Mouse (Mus musculus): ENCODE results near the gene Cdh18. TPM values are rescaled to one million over a fixed set of nuclear protein-coding genes. Genes with fewer than 3 reads are reported as not detected.

Gene Cdh18
- polyA plus RNA-seq, 1 experiment from 2014 or later: 1.6 TPM

DNA sequence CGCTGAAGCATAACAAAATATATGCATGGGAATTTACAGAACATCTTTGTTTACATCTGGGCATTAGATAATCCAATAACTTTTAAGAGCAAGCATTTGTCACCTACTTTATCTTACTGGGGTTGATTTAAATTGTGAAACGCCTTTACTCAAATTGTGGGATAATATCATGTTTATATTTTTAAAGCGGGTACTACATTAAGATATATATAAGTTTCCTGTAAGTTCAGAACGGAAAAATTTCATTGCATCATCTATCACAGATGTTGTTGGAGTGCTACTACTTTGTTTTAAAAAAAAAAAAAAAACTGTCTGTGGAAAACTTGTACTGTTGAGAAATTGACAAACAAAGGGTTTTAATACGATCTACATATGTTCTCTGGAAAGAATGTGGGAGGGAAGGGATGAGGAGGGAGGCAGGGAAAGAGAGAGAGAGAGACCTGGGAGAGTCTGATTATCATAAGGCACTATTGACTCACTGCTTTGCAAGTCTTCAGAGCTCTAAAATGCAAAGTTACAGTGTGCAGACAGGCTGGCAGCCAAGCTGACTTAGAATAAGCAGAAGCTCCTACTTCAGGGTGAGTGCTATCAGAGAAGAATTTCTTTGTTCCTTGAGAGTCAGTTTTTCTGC, 867.7 kb downstream of the Cdh18 start:
- no peak overlapping the region for H3K4me3 ChIP-seq (ENCODE audit: low read depth, low read length)
- no peaks in the 10 kb centered on the region; the same call in 1 of the 2 replicates for H3K4me1 ChIP-seq (replicated peaks; ENCODE audit: control insufficient read depth, insufficient read depth, low read length)
- no peak overlapping the region for H3K4me2 ChIP-seq (ENCODE audit: low read length)
- 41% methylated on average over 5 of the region's 5 CpGs for WGBS
- H3K36me3 ChIP-seq (ENCODE audit: control insufficient read depth, insufficient read depth, low read length): no peaks in the 10 kb centered on the region
- ATAC-seq (replicated peaks; ENCODE audit: low FRiP score, low TSS enrichment, low read depth) (no peak), DNase-seq (ENCODE audit: low spot score) (no peak)
- no peaks in the 10 kb centered on the region for H3K9me3 ChIP-seq (ENCODE audit: control insufficient read depth, low read length)
- H3K27ac ChIP-seq (ENCODE audit: low read depth): no peak overlapping the region
- H3K9ac ChIP-seq (ENCODE audit: low read length): no peak overlapping the region
- no peaks in the 10 kb centered on the region for H3K27me3 ChIP-seq (replicated peaks; ENCODE audit: control insufficient read depth, insufficient read depth, low read length)

DNA sequence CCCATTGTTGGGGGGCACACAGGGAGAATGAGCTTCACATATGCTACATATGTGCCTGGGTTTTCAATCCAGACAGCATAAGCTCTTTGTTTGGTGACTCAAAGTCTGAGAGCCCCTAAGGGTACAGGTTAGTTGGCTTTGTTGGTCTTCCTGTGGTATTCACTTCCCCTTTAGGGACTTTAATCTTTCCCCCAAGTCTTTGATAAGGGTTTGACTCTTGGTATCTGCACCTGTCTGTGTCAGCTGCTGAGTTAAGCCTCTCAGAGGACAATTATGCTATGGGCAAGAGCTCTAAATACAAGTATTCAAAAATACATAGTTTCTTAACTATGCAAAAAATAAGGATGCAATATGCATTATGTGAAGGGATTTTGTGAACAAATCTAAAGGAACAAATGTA, 869.3 kb downstream of the Cdh18 start:
- no peak overlapping the region for H3K27ac ChIP-seq (ENCODE audit: low read depth)
- no peaks in the 10 kb centered on the region; the same call in 1 of the 2 replicates for H3K4me1 ChIP-seq (replicated peaks; ENCODE audit: control insufficient read depth, insufficient read depth, low read length)
- no peak overlapping the region for H3K9ac ChIP-seq (ENCODE audit: low read length)
- no peaks in the 10 kb centered on the region for H3K27me3 ChIP-seq (replicated peaks; ENCODE audit: control insufficient read depth, insufficient read depth, low read length)
- no peak overlapping the region for H3K4me3 ChIP-seq (ENCODE audit: low read depth, low read length)
- no peak for DNase-seq (ENCODE audit: low spot score)
- no peak overlapping the region for H3K4me2 ChIP-seq (ENCODE audit: low read length)
- H3K36me3 ChIP-seq (ENCODE audit: control insufficient read depth, insufficient read depth, low read length): no peaks in the 10 kb centered on the region
- H3K9me3 ChIP-seq (ENCODE audit: control insufficient read depth, low read length): no peaks in the 10 kb centered on the region
- ATAC-seq (replicated peaks; ENCODE audit: low FRiP score, low TSS enrichment, low read depth): no peak

- H3K9ac ChIP-seq (ENCODE audit: low read length): no peak overlapping the region
- no peaks in the 10 kb centered on the region; the same call in 1 of the 2 replicates for H3K4me1 ChIP-seq (replicated peaks; ENCODE audit: control insufficient read depth, insufficient read depth, low read length)
- no peak for DNase-seq (ENCODE audit: low spot score)
- ATAC-seq (replicated peaks; ENCODE audit: low FRiP score, low TSS enrichment, low read depth): no peak
- H3K4me2 ChIP-seq (ENCODE audit: low read length): no peak overlapping the region
- no peaks in the 10 kb centered on the region for H3K27me3 ChIP-seq (replicated peaks; ENCODE audit: control insufficient read depth, insufficient read depth, low read length)
- H3K36me3 ChIP-seq (ENCODE audit: control insufficient read depth, insufficient read depth, low read length): no peaks in the 10 kb centered on the region
- H3K27ac ChIP-seq (ENCODE audit: low read depth): no peak overlapping the region
- H3K4me3 ChIP-seq (ENCODE audit: low read depth, low read length): no peak overlapping the region
- WGBS: 66% methylated on average over 3 of the region's 3 CpGs
- H3K9me3 ChIP-seq (ENCODE audit: control insufficient read depth, low read length): no peaks in the 10 kb centered on the region
Measured at GRCm38 (mm10) chr15:23420010-23420409, 871.2 kb downstream of the Cdh18 start.

GRCm38 (mm10) chr15:23430021-23430420, 881.2 kb downstream of the Cdh18 start:
- H3K9me3 ChIP-seq (ENCODE audit: control insufficient read depth, low read length): no peaks in the 10 kb centered on the region
- no peak overlapping the region for H3K4me3 ChIP-seq (ENCODE audit: low read depth, low read length)
- no peak for DNase-seq (ENCODE audit: low spot score)
- H3K36me3 ChIP-seq (ENCODE audit: control insufficient read depth, insufficient read depth, low read length): no peaks in the 10 kb centered on the region
- H3K27me3 ChIP-seq (replicated peaks; ENCODE audit: control insufficient read depth, insufficient read depth, low read length): no peaks in the 10 kb centered on the region
- WGBS: 72% methylated on average over 5 of the region's 5 CpGs
- no peak for ATAC-seq (replicated peaks; ENCODE audit: low FRiP score, low TSS enrichment, low read depth)
- H3K27ac ChIP-seq (ENCODE audit: low read depth): no peak overlapping the region
- H3K4me2 ChIP-seq (ENCODE audit: low read length): no peak overlapping the region
- H3K9ac ChIP-seq (ENCODE audit: low read length): no peak overlapping the region
- H3K4me1 ChIP-seq (replicated peaks; ENCODE audit: control insufficient read depth, insufficient read depth, low read length): no peaks in the 10 kb centered on the region

DNA sequence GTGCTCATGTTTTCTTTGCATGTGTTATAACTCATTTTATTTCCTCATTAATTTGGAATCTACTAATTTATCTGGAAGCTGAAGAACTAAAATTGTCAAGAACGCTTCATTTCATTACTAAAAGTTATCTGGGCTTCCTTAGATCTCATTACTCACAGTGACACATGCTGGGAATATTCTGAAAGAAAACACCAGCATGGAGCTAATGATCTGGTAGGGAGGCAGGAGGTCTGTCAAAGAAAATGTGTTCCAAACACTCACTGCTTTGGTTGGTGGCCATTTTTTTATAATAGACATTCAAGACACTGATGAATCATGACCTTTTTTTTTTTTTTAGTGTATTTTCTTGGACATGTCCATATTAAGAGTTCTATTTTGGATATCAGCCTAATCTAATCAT, 899.7 kb downstream of the Cdh18 start:
- no peaks in the 10 kb centered on the region for H3K9me3 ChIP-seq (ENCODE audit: control insufficient read depth, low read length)
- no peak overlapping the region for H3K9ac ChIP-seq (ENCODE audit: low read length)
- no peak overlapping the region for H3K4me3 ChIP-seq (ENCODE audit: low read depth, low read length)
- no peaks in the 10 kb centered on the region for H3K36me3 ChIP-seq (ENCODE audit: control insufficient read depth, insufficient read depth, low read length)
- 65% methylated on average over 1 of the region's 1 CpGs for WGBS
- no peaks in the 10 kb centered on the region for H3K27me3 ChIP-seq (replicated peaks; ENCODE audit: control insufficient read depth, insufficient read depth, low read length)
- DNase-seq (ENCODE audit: low spot score) (no peak), ATAC-seq (replicated peaks; ENCODE audit: low FRiP score, low TSS enrichment, low read depth) (no peak)
- H3K27ac ChIP-seq (ENCODE audit: low read depth): no peak overlapping the region
- H3K4me1 ChIP-seq (replicated peaks; ENCODE audit: control insufficient read depth, insufficient read depth, low read length): no peaks in the 10 kb centered on the region
- H3K4me2 ChIP-seq (ENCODE audit: low read length): no peak overlapping the region

DNA sequence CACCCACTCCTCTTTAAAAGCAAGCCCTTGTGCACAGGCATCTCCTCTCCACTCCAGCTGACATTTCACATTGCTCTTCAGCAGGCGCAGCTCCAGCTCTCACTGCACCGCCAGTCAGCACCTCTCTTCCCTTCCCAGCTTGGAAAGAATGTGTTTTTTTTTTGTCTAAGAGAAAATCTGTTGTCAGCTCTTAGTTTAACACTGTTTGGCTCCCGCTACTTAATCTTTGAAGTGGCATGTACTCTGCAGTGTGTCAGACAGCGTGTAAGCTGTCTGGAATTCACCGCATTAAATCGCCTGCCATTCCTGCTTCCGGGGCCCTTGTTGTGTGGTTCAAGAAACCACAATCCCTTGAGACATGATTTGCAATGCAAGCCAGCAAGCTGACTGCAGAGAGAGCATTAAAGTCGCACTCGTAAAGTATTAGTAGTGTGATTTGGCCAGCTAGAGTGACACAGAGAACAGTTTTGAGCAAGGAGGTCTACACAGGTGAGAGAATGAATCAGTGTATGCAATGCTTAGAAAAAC, 903.3 kb downstream of the Cdh18 start:
- Histone ChIP-seq H3K27me3 (replicated peaks; ENCODE audit: control insufficient read depth, insufficient read depth, low read length) (no peaks in the 10 kb centered on the region), H3K4me3 (ENCODE audit: low read depth, low read length) (no peak overlapping the region), H3K27ac (ENCODE audit: low read depth) (no peak overlapping the region), H3K9ac (ENCODE audit: low read length) (no peak overlapping the region), H3K9me3 (ENCODE audit: control insufficient read depth, low read length) (no peaks in the 10 kb centered on the region), H3K4me2 (ENCODE audit: low read length) (peak overlapping the region; percentile 1; the same call in 1 of the 2 replicates), H3K4me1 (replicated peaks; ENCODE audit: control insufficient read depth, insufficient read depth, low read length) (peaks cover 4% of the 10 kb centered on the region; the same call in 1 of the 2 replicates), H3K36me3 (ENCODE audit: control insufficient read depth, insufficient read depth, low read length) (no peaks in the 10 kb centered on the region)
- DNase-seq (ENCODE audit: low spot score) (no peak), ATAC-seq (replicated peaks; ENCODE audit: low FRiP score, low TSS enrichment, low read depth) (no peak)
- 22% methylated on average over 9 of the region's 9 CpGs for WGBS

GRCm38 (mm10) chr15:23453331-23453730, 904.5 kb downstream of the Cdh18 start:
- no peak overlapping the region for H3K4me3 ChIP-seq (ENCODE audit: low read depth, low read length)
- ATAC-seq (replicated peaks; ENCODE audit: low FRiP score, low TSS enrichment, low read depth): no peak
- no peak overlapping the region for H3K4me2 ChIP-seq (ENCODE audit: low read length)
- no peak overlapping the region for H3K9ac ChIP-seq (ENCODE audit: low read length)
- no peaks in the 10 kb centered on the region for H3K27me3 ChIP-seq (replicated peaks; ENCODE audit: control insufficient read depth, insufficient read depth, low read length)
- DNase-seq (ENCODE audit: low spot score): no peak
- H3K9me3 ChIP-seq (ENCODE audit: control insufficient read depth, low read length): no peaks in the 10 kb centered on the region
- no peak overlapping the region for H3K27ac ChIP-seq (ENCODE audit: low read depth)
- H3K36me3 ChIP-seq (ENCODE audit: control insufficient read depth, insufficient read depth, low read length): no peaks in the 10 kb centered on the region
- WGBS: 75% methylated on average over 6 of the region's 6 CpGs
- peaks cover 4% of the 10 kb centered on the region; the same call in 1 of the 2 replicates for H3K4me1 ChIP-seq (replicated peaks; ENCODE audit: control insufficient read depth, insufficient read depth, low read length)

DNA sequence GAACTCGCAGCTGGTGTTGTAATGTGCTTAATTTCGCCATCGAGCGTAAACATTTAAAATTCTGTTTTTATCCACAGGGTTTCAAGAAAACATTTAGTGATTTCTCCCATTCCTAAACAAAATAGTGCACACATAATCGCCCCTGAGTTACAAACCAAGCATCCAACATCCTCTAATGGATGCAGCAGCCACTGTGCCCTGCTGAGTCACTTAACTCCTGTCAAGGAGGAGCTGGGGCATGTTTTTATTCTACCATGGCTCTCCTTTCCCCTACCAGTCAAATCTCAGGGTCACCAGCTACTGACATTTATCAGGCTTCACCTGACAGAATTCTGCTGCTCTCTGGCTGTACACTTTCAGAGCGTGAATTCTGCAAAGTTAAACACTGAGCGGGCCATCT, 906.5 kb downstream of the Cdh18 start:
- no peak for DNase-seq (ENCODE audit: low spot score)
- peaks cover 4% of the 10 kb centered on the region; the same call in 1 of the 2 replicates for H3K4me1 ChIP-seq (replicated peaks; ENCODE audit: control insufficient read depth, insufficient read depth, low read length)
- no peak overlapping the region for H3K4me2 ChIP-seq (ENCODE audit: low read length)
- no peaks in the 10 kb centered on the region for H3K9me3 ChIP-seq (ENCODE audit: control insufficient read depth, low read length)
- no peak for ATAC-seq (replicated peaks; ENCODE audit: low FRiP score, low TSS enrichment, low read depth)
- no peaks in the 10 kb centered on the region for H3K27me3 ChIP-seq (replicated peaks; ENCODE audit: control insufficient read depth, insufficient read depth, low read length)
- H3K27ac ChIP-seq (ENCODE audit: low read depth): no peak overlapping the region
- WGBS: 52% methylated on average over 7 of the region's 7 CpGs
- no peak overlapping the region for H3K4me3 ChIP-seq (ENCODE audit: low read depth, low read length)
- H3K9ac ChIP-seq (ENCODE audit: low read length): no peak overlapping the region
- H3K36me3 ChIP-seq (ENCODE audit: control insufficient read depth, insufficient read depth, low read length): no peaks in the 10 kb centered on the region

DNA sequence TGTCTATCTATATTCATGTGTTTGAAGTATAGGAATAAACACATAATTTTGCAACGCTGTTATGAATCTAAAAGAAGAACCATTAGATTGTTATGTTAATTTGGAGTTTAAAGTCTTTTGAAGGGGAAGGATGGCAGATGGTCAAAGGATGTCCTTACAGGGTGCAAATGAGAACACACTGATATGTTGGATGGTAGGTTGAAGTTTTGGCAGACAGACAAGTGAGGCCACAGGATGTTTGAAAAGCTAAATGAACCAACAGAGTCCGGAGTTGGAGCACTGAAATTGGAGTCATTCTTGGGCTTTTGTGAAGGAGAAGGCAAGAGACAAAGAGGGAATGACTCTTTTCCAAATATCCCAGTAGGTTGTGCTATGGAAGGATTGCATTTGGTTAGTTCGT, 908.6 kb downstream of the Cdh18 start:
- no peak overlapping the region for H3K27ac ChIP-seq (ENCODE audit: low read depth)
- H3K36me3 ChIP-seq (ENCODE audit: control insufficient read depth, insufficient read depth, low read length): no peaks in the 10 kb centered on the region
- H3K9ac ChIP-seq (ENCODE audit: low read length): no peak overlapping the region
- H3K9me3 ChIP-seq (ENCODE audit: control insufficient read depth, low read length): no peaks in the 10 kb centered on the region
- WGBS: 75% methylated on average over 3 of the region's 3 CpGs
- DNase-seq (ENCODE audit: low spot score) (no peak), ATAC-seq (replicated peaks; ENCODE audit: low FRiP score, low TSS enrichment, low read depth) (no peak)
- H3K4me3 ChIP-seq (ENCODE audit: low read depth, low read length): no peak overlapping the region
- H3K4me2 ChIP-seq (ENCODE audit: low read length): no peak overlapping the region
- no peaks in the 10 kb centered on the region for H3K27me3 ChIP-seq (replicated peaks; ENCODE audit: control insufficient read depth, insufficient read depth, low read length)
- H3K4me1 ChIP-seq (replicated peaks; ENCODE audit: control insufficient read depth, insufficient read depth, low read length): peaks cover 4% of the 10 kb centered on the region; the same call in 1 of the 2 replicates
